Mouse (Mus musculus) gastrocnemius, adult 18-20 months (tissue): ENCODE measurements around the gene Stk19. TPM values are rescaled to one million over a fixed set of nuclear protein-coding genes. Genes with fewer than 3 reads are reported as not detected.
"Not testable (repeated sequence)": the region's sequence is repeated elsewhere in the genome, so short reads cannot be mapped to it uniquely, and the experiment has no call there.

Source experiments
- DNase-seq: peaks from one replicate; pipeline ENCODE4 v3.0.0; 2021; ENCODE audit warnings: low spot score
- microRNA-seq: library from miRNA; unstranded; fragments of <30 nt; microRNA quantifications from one replicate; pipeline ENCODE4 v1.2.0, GENCODE M21; 2021
- total RNA-seq, 2 experiments: library from RNA; stranded (reverse); gene quantifications; 2 replicates each; pipeline ENCODE4 v1.2.3; 2021

The Stk19 gene
- total RNA-seq, 2 experiments from 2014 or later = 6.6 to 7.6 TPM

DNA sequence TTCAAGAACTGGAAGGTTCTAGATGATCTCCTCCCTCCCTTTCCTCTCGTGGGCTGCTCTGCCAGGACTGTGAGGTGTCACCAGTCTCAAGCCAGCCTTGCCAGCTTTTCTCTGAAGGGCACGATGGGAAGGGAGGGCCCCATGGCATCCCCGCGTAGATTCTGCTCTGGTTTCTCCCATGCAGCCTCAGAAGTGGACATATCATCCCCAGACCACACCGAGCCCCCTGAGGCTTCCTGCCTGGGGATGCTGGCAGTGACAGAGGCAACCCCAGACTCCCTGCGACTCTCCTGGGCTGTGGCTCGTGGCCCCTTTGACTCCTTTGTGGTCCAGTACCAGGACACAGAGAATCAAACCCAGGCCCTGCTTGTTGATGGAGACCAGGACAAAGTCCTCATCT is 38.7 kb downstream of the Stk19 start:
- not testable (repeated sequence) for DNase-seq

DNA sequence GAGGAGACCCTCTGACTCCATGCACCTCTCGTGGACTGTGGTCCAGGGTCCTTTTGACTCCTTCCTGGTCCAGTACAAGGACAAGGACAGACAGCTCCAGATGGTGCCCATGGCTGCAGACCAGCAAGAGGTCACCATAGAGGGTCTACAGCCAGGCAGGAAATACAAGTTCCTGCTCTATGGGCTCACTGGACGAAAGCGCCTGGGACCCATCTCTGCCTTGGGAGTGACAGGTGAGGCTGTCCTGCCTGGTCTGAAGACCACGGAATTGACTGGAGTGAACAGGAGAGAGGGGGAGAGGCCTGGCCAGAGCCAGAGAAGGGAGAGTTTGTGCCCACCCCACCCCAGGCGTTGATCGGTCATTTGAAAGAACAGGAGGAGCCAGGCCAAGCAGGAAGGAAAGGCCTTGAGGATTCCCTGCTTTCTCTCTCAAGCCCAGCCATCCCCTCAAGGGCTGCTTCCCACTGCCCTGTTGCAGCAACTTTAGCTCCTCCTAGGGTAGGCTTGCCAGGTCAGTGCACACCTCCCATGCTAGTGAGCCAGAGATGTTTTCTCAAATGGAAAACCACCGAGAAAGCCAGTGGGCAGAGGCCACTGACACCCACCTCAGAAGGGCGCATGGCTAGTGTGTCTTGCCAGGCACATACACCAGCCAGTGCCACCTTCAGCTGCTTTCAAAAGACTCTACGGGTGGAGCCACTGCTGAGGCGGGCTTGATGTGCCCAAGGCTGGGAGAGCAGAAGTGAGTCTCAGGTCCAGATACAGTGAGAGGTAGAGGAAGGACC is 39.3 kb downstream of the Stk19 start:
- not testable (repeated sequence) for DNase-seq

DNA sequence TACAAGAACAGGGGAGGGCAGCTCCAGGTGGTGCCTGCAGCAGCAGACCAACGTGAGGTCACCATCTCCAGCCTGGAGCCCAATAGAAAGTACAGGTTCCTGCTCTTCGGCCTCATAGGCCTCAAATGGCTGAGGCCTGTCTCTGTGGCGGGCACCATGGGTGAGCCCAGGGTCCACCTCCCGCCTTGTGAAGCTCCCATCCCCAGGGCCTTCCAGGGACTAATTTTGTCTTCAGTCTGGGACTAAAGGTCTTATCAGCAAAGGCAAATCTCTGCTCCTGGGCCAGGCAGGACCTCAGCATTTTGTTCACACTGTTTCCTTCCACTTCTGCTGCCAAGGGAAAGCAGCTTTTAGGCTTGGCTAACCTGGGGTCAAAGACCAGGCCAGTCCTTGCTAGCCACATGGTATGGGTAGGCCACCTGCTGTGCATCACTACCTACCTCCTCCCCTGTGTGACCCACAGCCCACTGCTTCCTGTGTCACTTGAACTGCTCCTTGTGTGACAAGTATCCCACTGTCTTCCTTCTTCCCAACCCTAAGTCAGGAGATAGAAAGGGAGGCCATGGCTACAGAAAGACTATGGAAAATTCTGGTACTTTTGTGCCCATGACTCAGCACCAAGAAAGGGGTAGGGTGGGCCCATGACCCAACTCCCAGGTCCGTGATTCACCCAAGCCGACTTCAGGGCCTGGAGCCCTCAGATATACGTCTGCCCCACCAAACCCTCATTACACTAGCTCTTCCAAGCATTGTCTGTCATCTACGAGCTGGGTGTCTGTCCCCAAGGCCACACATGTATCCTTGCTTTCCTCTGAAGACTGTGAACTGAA is 40.2 kb downstream of the Stk19 start:
- DNase-seq = no peak

DNA sequence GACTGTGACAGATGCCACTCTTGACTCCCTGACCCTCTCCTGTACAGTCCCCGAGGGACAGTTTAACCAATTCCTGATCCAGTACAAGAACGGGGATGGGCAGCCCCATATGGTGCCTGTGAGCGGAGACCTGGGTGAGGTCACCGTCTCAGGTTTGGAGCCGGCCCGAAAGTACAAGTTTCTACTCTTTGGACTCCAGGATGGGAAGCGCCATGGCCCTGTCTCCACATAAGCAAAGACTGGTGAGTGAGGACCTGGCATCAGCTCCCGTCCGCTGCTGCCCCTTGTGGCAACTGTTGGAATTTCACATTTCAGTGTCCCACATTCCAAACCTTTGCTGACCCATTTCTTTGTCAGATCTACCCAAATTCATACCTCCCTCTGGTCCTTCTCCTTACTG is 41.1 kb downstream of the Stk19 start:
- peak; percentile 26 for DNase-seq

DNA sequence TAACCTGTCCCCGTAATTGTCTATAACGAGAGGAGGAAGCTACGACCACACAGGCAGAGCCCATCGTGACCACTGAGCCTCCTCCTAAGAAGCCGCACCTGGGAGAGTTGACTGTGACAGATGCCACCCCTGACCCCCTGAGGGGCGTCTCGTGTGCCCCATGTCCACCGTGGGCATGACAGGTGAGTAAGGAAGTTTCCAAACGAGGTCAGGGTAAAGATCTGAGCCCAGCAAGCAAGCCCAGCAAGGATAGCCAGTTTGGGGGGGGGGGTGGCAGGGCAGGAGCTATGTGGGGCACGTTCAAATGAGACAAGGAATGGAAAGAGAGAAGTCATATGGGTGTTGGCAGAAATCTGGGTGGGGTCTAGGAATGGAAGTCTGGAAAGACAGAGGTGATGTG is 41.7 kb downstream of the Stk19 start:
- DNase-seq = no peak

DNA sequence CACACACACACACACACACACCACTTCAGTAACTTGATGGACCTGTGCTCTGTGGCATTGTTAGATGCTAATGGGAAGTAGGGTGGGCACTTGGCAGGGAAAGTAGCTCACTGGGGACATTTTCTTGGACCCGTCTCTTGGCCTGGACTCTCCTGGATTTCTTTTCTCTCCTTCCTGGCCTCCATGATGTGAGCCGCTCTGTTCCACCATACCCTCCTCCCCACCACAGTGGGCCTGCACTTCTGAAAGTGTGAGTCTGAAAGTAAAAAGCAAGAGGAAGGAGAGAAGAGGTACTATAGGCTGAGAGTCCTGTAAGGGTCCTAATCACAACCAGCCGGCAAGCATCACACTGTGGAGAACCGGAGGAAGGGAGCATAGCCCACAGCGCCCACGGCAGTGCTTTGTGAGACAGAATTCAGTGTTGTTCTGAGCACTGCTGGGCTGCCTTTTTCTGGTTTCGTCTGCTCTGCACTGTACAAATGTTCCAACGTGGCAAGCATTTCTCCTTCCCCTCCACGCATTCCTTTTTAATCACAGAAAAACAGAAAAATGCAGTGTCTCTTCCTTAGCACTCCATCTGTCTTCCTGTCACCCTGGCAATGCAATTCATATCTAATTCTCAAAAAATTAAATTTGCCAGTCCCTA is 58.9 kb downstream of the Stk19 start:
- DNase-seq = no peak

Small RNA genes lying within 50 kb of the gene (microRNA-seq; reads per million reads assigned to microRNA genes)
- gene Mir6970 (not detected), gene Mir6971 (2.4 reads per million), gene Mir6972 (not detected)

Other genes starting within 250 kb of the Stk19 start
- 1 to 10 TPM; 1.2 to 1.5 TPM for gene Gpsm3, start 247.1 kb downstream of the Stk19 start, total RNA-seq
- gene Pbx2, start 245.7 kb downstream of the Stk19 start, total RNA-seq = 10 to 100 TPM; 12.0 to 12.2 TPM
- gene Ager, start 239.1 kb downstream of the Stk19 start, total RNA-seq = not detected
- gene Rnf5, start 233.3 kb downstream of the Stk19 start, total RNA-seq = 10 to 100 TPM; 22.0 to 22.1 TPM
- 10 to 100 TPM; 81.6 to 87.7 TPM for gene Agpat1, start 232.7 kb downstream of the Stk19 start, total RNA-seq
- gene Egfl8, start 221.0 kb downstream of the Stk19 start, total RNA-seq = 1 to 10 TPM; 1.6 to 3.3 TPM
- gene Ppt2, start 208.4 kb downstream of the Stk19 start, total RNA-seq = 10 to 100 TPM; 36.0 to 38.3 TPM
- gene Prrt1, start 207.4 kb downstream of the Stk19 start, total RNA-seq = under 1 TPM; 0.30 to 0.38 TPM
- gene Fkbpl, start 192.2 kb downstream of the Stk19 start, total RNA-seq = 1 to 10 TPM; 5.7 to 6.0 TPM
- 1 to 10 TPM; 5.9 to 7.9 TPM for gene Atf6b, start 189.8 kb downstream of the Stk19 start, total RNA-seq
- 10 to 100 TPM; 28.3 to 32.8 TPM for gene Tnxb, start 166.4 kb downstream of the Stk19 start, total RNA-seq
- gene C4b, start 93.1 kb downstream of the Stk19 start, total RNA-seq = 10 to 100 TPM in 1 of 2 experiments, 1 to 10 TPM in 1; 4.3 to 11.7 TPM
- gene Cyp21a1, start 32.4 kb downstream of the Stk19 start, total RNA-seq = under 1 TPM in 1 of 2 experiments, not detected in 1; 0.21 TPM
- 1 to 10 TPM; 8.3 to 8.8 TPM for gene Dxo, start 74 bp upstream of the Stk19 start, total RNA-seq
- 10 to 100 TPM; 20.8 to 21.3 TPM for gene Skiv2l, start 13.3 kb upstream of the Stk19 start, total RNA-seq
- 10 to 100 TPM in 1 of 2 experiments, 1 to 10 TPM in 1; 9.0 to 12.0 TPM for gene Nelfe, start 13.4 kb upstream of the Stk19 start, total RNA-seq
- gene Cfb, start 25.6 kb upstream of the Stk19 start, total RNA-seq = 1 to 10 TPM; 2.9 to 6.9 TPM
- 1 to 10 TPM; 5.9 to 6.9 TPM for gene Zbtb12, start 42.5 kb upstream of the Stk19 start, total RNA-seq
- not detected for gene Gm20547, start 45.1 kb upstream of the Stk19 start, total RNA-seq
- 1 to 10 TPM; 1.5 to 1.6 TPM for gene C2, start 61.3 kb upstream of the Stk19 start, total RNA-seq
- 10 to 100 TPM; 26.7 to 29.5 TPM for gene Ehmt2, start 61.5 kb upstream of the Stk19 start, total RNA-seq
- gene Slc44a4, start 77.5 kb upstream of the Stk19 start, total RNA-seq = not detected
- 10 to 100 TPM in 1 of 2 experiments, 1 to 10 TPM in 1; 9.1 to 10.2 TPM for gene Neu1, start 94.3 kb upstream of the Stk19 start, total RNA-seq
- gene Hspa1b, start 122.3 kb upstream of the Stk19 start, total RNA-seq = 10 to 100 TPM; 11.4 to 94.8 TPM
- gene Gm20481, start 133.0 kb upstream of the Stk19 start, total RNA-seq = not detected
- 10 to 100 TPM; 16.6 to 99.8 TPM for gene Hspa1a, start 135.2 kb upstream of the Stk19 start, total RNA-seq
- gene Hspa1l, start 135.8 kb upstream of the Stk19 start, total RNA-seq = 10 to 100 TPM; 31.8 to 33.6 TPM
- gene Lsm2, start 144.9 kb upstream of the Stk19 start, total RNA-seq = 10 to 100 TPM; 14.0 to 17.1 TPM
- gene Vars, start 164.0 kb upstream of the Stk19 start, total RNA-seq = 10 to 100 TPM; 38.2 TPM
- gene Vwa7, start 179.6 kb upstream of the Stk19 start, total RNA-seq = 10 to 100 TPM; 13.2 to 16.8 TPM
- gene Sapcd1, start 191.1 kb upstream of the Stk19 start, total RNA-seq = not detected
- gene Msh5, start 209.8 kb upstream of the Stk19 start, total RNA-seq = under 1 TPM in 1 of 2 experiments, not detected in 1; 0.28 TPM
- 10 to 100 TPM in 1 of 2 experiments, 1 to 10 TPM in 1; 7.5 to 11.6 TPM for gene Clic1, start 213.0 kb upstream of the Stk19 start, total RNA-seq
- 1 to 10 TPM; 4.5 to 8.7 TPM for gene Ddah2, start 222.1 kb upstream of the Stk19 start, total RNA-seq
- not detected for gene Ly6g6c, start 228.4 kb upstream of the Stk19 start, total RNA-seq
- not detected for gene Mpig6b, start 229.2 kb upstream of the Stk19 start, total RNA-seq
- gene Ly6g6e, start 240.0 kb upstream of the Stk19 start, total RNA-seq = not detected
- gene Ly6g6d, start 241.1 kb upstream of the Stk19 start, total RNA-seq = 1 to 10 TPM in 1 of 2 experiments, not detected in 1; 3.0 TPM
- not detected for gene Ly6g6f, start 248.7 kb upstream of the Stk19 start, total RNA-seq